Mouse (Mus musculus): Measurements from ENCODE around the gene Etnk2. TPM values are rescaled to one million over a fixed set of nuclear protein-coding genes. Genes with fewer than 3 reads are reported as not detected.
A peak's percentile ranks its signal among the peaks of the same experiment; 100 is the strongest.

The Etnk2 gene
- total RNA-seq, 2 experiments from 2014 or later, result 6.0 to 10.2 TPM

DNA sequence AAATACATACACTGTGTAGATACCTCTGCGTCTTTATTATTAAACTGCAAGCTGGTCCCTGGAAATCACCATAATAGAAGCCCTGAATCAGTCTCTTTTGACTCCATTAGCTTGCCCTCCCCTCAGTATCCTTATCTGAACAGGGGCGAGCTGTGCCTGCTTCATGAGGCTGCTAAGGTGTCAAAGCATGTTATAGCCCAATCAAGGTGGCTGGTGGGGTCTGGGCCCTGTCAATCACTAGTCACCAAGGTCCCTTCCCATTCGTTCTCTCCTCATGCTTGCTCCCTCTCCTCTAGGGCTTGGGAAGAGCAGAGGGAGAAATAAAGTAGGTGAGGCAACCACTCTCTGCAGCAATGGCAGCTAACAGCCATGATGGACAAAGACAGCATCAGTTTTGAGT, 16.1 kb upstream of the Etnk2 start:
- no peak for DNase-seq (ENCODE audit: extremely low spot score in 1 of 2, low spot score in 2 of 2)
- intact Hi-C loops (cut with DNase I), result no loop called here

DNA sequence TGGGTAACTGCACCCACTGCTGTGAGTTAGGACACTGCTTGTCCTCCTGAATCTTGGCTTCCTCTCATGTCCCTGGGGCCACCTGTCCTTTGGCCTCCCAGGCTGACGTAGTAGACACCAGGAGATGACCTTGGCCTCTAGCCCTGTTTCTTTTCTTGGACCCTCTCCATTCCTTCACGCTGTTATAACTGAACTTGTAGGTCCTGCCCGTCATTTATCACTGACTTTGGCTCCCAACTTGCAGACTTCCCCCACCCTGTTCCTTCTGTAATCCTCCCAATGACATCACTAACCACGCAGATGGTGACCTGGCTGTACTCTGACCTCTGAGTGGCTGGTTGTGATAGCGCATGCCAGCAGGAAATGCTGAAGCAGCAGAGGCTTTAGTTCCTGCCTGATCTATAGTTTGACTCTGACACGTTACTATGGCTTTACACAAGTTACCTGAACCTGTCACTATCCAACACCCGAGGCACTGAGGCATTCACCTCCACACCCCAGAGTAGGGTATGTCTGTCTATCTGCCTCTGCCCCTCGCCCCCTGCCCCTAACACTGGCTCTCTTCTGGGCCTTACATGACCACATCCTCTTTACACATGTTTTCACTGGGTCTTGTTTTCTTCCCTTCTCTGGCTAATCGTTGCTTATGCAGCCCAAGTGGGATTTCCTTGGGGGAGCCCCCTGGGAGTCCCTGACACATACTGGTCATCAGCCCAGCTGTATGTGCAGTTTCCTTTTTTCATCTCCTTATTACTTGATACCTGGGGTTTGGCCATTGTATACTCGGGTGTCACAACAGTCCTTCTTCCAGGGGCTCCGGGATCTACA, 15.5 kb upstream of the Etnk2 start:
- intact Hi-C loops (cut with DNase I), result no loop called here
- peak in 1 of 2 experiments; percentile 13 for DNase-seq (ENCODE audit: extremely low spot score in 1 of 2, low spot score in 2 of 2)

DNA sequence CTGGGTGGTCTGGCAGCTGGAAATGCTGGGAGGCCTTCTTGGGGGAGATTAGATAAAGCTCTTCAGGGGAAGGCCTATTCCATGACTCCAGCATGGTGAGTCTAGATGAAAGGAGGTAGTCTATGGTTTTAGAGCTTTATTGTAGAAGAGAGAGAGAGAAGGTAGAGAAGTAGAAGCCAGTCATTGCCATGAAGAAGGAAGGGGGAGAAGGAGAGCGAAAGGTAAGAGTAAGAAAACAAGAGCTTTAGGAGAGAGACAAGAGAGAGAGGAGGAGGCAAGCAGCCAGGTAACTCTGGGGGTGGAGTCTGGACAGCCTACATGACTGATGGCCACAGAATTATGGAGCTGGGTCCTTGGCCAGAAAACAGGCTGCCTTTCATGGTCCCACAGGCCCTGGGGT, 13.2 kb upstream of the Etnk2 start, which contains the start of gene Ren1:
Gene Ren1 (plus strand): TSS at position 301 of the 400 bp plus-strand sequence.
- DNase-seq (ENCODE audit: extremely low spot score in 1 of 2, low spot score in 2 of 2), result peak in 1 of 2 experiments; percentile 11
- intact Hi-C loops (cut with DNase I), result loop anchor here (2.0 kb wide), 2 partner anchors 17 to 171 kb away; no protein-coding TSS in a partner anchor

DNA sequence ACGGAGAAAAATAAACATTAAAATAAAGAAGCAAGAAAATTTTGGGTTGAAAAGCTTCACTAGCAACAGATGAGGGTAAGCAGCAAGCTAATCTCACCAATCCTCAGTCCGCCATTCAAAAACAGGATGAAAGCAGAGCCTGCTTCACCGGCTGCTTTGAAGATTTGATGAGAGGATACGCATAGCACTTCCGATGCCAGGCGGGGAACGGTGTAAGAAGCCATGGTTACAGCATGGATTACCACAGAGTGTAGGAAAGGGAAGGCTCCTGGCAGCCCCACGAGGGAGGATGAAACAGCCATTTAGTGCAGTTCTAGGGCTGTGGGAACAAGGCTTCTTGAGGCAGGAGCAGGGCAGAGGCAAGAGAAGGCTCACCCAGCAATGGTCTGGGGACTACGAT, 11.6 kb upstream of the Etnk2 start:
- intact Hi-C loops (cut with DNase I), result loop anchor here (2.0 kb wide), 3 partner anchors 19 to 173 kb away; no protein-coding TSS in a partner anchor
- DNase-seq (ENCODE audit: extremely low spot score in 1 of 2, low spot score in 2 of 2), result peak in 1 of 2 experiments; percentile 41

DNA sequence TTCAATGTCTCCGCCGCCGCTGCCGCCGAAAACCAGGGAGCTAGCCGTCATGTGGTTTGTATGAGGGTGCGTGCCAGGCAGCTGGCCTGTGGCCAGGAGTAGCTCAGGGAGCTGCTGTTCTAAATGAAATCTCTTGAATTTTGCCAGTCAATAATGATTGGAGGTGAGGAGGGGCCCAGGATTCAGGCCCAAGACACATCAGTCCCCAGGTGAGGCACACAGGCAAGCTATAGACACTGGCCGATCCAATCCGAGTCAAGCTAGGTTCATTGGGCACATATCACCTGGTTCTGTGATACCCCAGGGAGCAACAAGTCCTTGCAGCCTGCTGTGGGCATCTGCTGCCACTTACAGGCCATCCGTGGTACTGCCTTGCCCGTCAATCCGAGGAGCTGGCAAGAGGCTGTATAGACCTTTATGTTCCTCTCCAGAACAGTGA, 10.0 kb upstream of the Etnk2 start:
- intact Hi-C loops (cut with DNase I), result loop anchor here (2.0 kb wide), 1 partner anchor 37 kb away; no protein-coding TSS in a partner anchor
- peak; percentile 73 to 83 for DNase-seq (ENCODE audit: extremely low spot score in 1 of 2, low spot score in 2 of 2)

DNA sequence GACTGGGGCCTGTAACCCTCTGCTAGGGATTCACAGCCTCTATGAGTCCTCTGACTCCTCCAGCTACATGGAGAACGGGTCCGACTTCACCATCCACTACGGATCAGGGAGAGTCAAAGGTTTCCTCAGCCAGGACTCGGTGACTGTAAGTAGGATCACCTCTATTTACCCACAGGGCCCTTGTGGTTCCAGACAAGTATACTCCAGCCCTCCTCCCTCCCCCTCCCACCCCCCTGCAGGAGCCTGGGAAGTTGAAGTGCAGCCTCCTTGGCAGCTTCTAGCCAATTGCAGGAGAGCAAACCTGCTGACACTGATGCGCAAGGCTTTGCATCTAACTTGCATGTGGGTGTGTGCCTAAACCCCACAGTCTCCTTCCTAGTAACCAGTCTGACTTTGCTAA, 7.9 kb upstream of the Etnk2 start:
- DNase-seq (ENCODE audit: extremely low spot score in 1 of 2, low spot score in 2 of 2), result no peak
- intact Hi-C loops (cut with DNase I), result no loop called here

DNA sequence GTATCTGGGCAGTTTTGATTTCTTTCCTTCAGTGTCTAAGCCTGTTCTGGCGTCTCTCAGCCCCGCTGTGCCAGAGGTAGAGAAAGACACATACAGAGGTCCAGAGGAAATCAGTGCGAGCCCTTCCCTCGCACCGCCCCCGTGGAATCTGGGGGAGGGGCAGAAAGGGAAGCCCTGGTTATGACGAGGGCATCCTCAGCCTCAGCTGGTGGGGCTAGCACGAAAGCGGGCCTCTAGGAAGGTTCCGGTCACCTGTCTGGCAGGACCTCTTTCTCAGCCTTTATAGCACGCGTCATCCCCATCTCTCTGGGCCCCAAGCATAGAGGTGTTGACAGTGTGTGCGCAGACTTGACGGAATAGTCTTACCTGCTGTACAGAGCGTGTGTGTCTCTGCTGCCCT, 7.5 kb upstream of the Etnk2 start:
- peak in 1 of 2 experiments; percentile 27 for DNase-seq (ENCODE audit: extremely low spot score in 1 of 2, low spot score in 2 of 2)
- intact Hi-C loops (cut with DNase I), result no loop called here

DNA sequence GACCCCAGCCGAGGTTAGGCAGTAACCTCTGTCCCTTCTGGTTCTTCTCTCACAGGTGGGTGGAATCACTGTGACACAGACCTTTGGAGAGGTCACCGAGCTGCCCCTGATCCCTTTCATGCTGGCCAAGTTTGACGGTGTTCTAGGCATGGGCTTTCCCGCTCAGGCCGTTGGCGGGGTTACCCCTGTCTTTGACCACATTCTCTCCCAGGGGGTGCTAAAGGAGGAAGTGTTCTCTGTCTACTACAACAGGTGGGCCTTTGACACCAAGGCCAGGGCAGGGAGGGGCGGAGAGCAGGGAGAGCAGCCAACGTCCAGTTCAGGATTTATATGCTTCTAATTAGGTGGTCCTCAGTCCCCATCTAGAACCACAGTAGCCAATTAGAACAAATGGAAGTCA, 7.0 kb upstream of the Etnk2 start:
- DNase-seq (ENCODE audit: extremely low spot score in 1 of 2, low spot score in 2 of 2), result peak in 1 of 2 experiments; percentile 17
- intact Hi-C loops (cut with DNase I), result no loop called here

DNA sequence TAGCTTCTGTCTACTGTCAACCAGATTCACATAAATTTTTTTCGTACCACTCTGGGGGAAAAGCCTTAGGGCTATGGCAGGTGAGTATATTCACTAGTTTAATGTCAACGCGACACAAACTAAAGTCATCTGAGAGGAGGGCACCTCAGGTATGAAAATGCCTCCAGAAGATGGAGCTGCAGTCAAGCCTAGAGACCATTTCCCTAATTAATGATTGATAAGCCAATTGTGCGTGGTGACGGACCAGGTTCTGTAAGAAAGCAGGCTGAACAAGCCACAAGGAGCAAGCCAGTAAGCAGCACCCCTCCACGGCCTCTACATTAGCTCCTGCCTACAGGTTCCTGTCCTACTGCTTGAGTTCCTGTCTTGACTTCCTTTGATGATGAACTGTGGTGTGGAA, 2.4 kb upstream of the Etnk2 start:
- DNase-seq (ENCODE audit: extremely low spot score in 1 of 2, low spot score in 2 of 2), result no peak
- intact Hi-C loops (cut with DNase I), result no loop called here

DNA sequence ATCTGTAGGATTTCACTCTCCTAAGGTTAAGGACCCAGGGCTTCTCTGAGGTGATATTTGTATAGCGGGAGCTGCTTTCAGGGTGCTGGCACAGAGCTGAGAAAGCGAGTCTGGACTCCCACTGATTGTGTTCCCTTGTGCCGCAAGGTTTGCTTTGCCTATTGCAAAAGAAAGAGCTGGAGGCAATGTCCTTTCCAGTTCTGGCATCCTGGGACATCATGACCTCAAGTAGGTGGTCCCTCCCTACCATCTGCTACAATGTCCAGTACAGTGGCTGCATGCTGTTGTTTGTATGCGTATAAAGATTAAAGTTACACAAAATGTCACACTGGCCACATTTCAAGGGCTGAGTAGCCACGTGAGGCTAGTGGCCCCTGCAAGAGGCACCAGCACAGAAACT, 1.3 kb upstream of the Etnk2 start:
- intact Hi-C loops (cut with DNase I), result no loop called here
- no peak for DNase-seq (ENCODE audit: extremely low spot score in 1 of 2, low spot score in 2 of 2)

DNA sequence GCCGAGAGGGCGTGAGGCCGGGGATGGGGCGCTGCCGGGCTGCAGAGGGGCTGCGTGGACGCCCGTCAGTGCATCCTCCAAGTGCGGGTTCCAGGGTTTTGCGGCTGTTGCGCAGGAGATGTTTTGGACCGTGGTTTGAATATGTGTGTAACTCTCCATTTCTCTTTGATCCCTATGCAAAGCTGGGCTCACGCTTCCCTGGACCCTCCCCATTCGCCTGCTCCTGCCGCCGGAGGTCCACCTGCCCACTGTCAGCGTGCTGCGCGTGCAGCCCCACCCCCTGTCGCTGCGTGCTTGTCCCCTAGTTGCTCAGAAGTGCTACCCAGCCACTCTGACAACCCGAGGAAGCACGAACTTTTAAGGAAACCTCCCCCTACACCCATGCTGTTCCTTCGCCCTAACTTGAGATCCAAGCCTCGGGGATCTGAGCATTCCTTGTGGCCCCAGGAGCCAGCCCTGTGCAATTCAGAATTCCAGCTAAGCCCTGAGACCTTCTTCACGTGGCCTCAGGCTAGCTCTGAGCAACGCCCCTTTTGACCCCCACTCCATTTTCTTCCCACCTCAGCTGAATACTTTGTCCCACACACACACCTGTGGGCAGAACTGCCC, 754 bp downstream of the Etnk2 start:
- intact Hi-C loops (cut with DNase I), result no loop called here
- DNase-seq (ENCODE audit: extremely low spot score in 1 of 2, low spot score in 2 of 2), result no peak

DNA sequence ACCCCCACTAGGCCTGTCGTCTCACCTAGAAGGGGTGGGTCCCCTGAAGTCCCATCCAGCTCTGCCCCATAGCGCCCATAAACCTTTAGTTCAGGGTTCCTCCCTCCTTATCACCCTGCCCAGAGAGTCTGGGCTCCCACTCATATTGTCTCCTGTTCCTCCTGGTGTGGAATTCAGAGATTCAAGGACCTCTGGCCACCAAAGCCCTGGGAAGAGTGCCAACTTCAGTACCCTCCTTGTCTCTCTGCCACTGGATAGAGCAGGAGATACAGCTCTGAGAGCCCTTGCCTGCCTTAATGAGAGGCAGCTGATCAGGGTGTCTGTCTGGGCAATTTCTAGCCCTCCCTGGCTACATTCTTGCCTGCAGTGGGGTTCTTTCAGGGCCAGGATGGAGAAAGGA, 1.5 kb downstream of the Etnk2 start:
- no peak for DNase-seq (ENCODE audit: extremely low spot score in 1 of 2, low spot score in 2 of 2)
- intact Hi-C loops (cut with DNase I), result no loop called here

DNA sequence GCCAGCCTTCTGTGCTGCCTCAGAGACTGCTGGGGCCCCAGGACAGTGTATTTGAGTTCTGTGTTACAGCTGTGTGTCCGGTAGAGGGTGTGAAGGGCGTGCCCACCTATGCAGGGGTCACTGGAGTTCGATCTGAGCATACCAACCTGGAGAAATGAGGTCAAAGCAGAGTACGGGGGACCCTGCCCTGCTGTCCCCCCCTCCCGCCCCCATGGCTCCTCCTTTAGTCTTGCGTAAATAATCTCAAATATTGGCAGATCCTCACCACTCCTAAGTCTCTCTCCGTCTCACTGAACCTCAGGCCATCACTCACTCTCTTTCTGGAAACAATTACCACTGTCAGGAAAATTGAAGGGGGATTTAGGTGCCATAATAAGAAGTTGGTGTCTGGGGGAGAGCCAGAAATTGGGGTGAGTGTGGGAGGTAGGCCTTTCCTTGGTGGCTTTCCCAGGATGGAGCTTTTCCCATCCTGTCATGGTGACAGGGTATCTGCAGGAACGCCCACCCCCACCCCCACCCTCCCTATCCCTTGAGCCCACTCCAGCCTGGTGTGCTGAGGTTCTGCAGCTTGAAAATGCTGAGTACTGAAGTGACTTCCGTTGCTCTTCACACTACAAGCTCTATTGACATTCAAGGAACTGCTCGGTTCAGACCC, 3.7 kb downstream of the Etnk2 start:
- DNase-seq (ENCODE audit: extremely low spot score in 1 of 2, low spot score in 2 of 2), result no peak
- intact Hi-C loops (cut with DNase I), result no loop called here

DNA sequence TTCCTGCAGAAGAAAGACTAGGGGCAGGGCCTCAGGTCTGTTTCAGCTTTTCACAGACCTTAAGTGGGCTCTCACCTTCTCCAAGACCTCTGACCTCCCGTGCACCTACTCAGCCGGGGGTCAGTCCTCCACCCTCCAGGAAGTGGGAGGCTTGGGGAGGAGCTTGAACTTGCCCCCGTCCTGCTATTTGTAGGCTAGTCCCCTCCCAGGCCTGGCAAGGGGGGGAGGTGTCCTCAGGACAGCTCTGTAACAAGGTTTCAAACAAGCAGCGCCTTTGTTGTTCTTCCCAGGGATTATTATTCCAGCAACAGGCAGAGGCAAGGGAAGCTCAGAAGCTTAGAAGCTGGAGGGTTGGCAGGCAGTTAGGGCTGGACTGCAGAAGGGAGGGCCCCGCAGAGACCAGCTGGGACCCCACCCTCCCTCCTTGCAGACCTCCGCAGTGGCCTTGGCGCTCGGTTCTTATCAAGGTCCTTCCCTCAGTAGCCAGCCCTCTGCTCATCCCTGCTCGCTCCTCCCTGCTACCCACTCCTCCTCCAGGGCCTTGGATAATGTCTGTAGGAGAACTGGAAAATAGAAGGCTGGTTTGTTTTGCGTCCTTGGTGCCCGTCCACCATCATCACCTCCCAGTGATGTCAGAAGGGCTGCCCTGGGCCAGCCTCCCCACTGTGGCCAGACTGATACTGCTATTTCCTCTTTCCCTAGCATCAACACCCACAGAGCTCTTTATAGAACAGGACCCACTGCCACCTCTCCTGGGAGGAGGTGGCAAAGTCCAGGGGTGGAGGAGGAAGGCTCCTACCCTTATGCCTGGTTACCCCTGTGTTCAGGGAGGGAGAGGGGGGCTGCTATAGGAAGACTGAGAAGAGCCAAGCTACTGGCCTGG, 4.5 kb downstream of the Etnk2 start:
- peak; percentile 24 to 76 for DNase-seq (ENCODE audit: extremely low spot score in 1 of 2, low spot score in 2 of 2)
- intact Hi-C loops (cut with DNase I), result no loop called here

DNA sequence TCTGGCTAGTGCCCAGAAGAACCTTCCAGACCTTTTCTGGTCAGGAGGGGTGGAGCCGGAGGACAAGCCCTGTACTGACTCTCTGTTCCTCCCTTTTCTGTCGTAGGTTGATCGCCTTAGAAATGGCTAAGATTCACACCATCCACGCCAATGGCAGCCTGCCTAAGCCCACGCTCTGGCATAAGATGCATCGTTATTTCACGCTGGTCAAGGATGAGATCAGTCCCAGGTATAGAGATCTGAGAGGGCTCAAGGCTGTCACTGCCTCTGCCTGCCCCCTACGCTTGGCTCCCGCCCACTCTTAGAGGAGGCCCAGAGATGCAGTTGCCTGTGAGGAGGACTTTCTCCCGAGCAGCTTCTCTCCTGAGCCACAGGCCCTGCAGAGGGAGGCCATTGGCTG, 5.3 kb downstream of the Etnk2 start:
- DNase-seq (ENCODE audit: extremely low spot score in 1 of 2, low spot score in 2 of 2), result no peak
- intact Hi-C loops (cut with DNase I), result no loop called here

DNA sequence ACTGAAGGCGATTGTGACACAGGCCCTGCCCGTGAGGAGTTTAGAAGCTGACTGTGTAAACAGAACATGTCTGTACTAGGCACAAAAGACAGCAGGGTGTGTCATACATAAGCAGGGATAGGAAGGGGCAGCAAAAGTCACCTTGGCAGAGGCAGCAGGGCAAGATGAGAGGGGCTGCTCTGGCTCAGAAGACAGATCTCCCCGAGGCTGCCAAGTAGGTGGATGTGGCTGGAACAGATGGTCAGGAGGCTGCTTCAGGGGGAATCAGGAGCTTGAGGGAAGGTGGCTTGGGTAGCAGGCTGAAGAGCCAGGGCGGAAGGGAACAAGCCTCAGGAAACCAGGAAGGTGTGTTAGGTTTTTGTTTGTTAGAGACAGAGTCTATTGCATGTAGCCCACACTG, 7.0 kb downstream of the Etnk2 start:
- DNase-seq (ENCODE audit: extremely low spot score in 1 of 2, low spot score in 2 of 2), result no peak

DNA sequence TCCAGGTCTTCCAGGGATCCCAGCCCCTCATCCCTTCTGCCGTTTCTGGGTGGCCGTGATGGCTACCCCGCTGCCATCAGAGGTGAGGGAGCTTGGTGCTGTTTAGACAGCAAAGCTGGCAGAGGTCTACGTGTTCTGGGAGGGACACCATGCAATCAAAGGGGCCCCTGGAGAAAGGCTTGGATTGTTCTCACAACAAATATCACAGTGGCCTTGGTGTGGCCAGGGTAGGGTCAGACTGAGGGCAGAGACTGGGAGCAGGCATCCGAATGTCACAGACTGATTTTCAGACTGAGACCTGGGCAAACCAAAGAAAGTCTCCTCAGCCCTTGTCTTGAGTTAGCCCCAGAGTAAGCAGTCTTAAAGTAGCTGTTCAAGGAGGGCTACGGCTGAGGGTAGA, 8.1 kb downstream of the Etnk2 start:
- intact Hi-C loops (cut with DNase I), result no loop called here
- DNase-seq (ENCODE audit: extremely low spot score in 1 of 2, low spot score in 2 of 2), result no peak

More for the DNA sequence above, 7.0 kb downstream of the Etnk2 start:
- intact Hi-C loops (cut with DNase I), result no loop called here

DNA sequence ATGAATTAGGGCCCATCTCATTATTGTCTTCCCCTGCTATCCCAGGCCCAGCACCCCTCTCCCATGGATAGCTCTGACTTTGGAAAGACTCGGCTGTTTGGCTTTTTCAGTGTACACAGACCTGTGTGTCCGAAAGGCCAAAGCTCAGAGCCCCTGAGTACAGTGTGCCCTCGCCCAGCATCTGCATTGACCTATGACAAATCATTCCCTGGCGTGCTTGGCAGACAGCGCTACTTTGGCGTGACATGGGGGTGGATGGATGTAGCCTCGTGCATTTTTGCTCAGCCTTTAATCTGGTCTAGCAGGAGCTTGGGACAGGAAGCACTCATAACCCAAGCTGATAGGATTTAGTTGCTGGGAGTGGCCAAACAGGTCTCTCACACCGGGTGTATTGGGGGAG, 8.7 kb downstream of the Etnk2 start:
- DNase-seq (ENCODE audit: extremely low spot score in 1 of 2, low spot score in 2 of 2), result no peak
- intact Hi-C loops (cut with DNase I), result no loop called here

All from left cerebral cortex, postnatal 10 days (tissue).